Mouse (Mus musculus) left cerebral cortex, postnatal 4 days (tissue): ENCODE results near the gene Cenpj. TPM values are rescaled to one million over a fixed set of nuclear protein-coding genes. Genes with fewer than 3 reads are reported as not detected.

Experiments used
- DNase-seq: peaks from one replicate; pipeline ENCODE4 v3.0.0-alpha.2; 2022
- intact Hi-C: fragments of 180-260 bp; cut with DNase I; formaldehyde crosslinking; loops from one replicate; pipeline ENCODE4 v1.15.1; 2025
- total RNA-seq, 2 experiments: library from RNA; stranded (reverse); gene quantifications; 2 replicates each; pipeline ENCODE4 v1.2.3; 2021

The Cenpj gene
- total RNA-seq = 10 to 100 TPM in 1 of 2 experiments, 1 to 10 TPM in 1; 8.4 to 10.1 TPM

GRCm38 (mm10) chr14:56575416-56575815, at the start of gene Cenpj, which contains the start of gene Parp4:
Gene Cenpj (minus strand): TSS chr14:56575425.
Gene Parp4 (plus strand): TSS chr14:56575619.
- peak; percentile 47 for DNase-seq
- intact Hi-C loops = no loop called here

DNA sequence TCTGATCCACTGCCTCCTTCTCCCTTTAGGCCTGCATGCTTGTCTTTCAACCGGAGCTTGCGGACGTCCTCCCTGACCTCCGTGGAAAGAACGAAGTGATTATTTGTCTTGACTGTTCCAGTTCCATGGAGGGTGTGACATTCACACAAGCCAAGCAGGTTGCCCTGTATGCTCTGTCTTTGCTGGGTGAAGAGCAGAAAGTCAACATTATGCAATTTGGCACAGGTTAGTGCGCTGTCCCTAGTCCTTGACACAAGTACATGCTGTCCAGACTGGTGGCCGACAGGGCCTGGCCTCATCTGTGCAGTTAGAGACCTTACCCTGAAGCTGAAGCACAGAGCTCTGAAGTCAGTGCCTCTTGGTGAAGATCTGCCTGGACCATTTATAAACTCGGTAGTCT, 45.2 kb upstream of the Cenpj start:
- DNase-seq = no peak
- intact Hi-C loops = no loop called here

DNA sequence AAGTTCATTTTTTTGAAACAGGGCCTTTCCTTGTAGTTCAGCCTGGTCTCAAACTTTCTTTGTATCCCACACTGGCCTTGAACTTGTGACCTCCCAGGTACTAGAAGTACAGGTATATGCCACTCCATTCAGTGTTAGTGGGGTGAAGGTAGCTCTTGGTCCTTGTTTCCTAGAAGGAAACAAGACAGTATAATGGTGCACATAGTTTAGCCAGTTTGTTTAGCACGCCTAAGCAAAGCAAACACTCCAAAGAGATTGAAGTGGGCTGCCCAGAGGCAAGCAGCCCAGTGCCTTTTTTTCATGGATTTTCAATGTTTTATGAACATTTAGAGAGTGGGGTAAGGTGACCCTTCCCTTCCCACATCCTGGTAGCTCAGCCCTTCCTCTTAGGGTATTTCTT, 42.2 kb upstream of the Cenpj start:
- DNase-seq = no peak
- intact Hi-C loops = no loop called here

DNA sequence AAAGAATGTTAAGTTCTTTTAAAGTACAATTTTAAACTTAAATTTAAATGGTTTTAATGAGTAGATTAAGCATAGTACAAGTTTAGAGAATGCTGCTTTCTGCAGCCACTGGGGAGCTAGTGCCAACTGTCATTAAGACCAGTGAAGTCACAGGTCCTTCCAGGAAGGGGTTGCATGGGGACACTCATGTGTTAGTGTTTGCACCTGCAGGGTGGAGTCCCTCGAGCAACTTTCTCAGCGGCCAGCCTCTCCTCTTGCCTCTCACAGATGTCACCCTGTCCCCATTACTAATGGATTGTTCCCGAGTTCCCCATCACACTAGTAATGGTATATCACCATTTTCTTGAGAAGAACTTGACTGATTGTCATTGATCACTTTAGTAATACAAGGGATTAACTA, 38.0 kb upstream of the Cenpj start:
- DNase-seq = no peak
- intact Hi-C loops = no loop called here

DNA sequence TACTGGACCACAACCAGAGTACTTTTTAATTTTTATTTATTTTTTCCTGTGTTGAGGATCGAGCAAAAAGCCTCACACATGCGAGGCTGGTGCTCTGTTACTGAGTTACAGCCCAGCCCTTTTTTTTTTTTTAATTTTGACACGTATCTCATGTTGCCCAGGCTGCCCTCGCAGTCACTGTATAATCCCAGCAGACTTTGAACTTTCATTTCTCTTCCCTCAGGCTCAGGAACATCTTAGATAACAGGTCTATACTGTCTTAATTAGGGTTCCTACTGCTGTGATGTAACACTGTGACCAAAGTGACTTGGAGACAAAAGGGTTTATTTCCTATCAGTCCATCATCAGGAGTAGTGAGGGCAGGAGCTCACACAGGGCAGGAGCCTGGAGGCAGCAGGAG, 29.9 kb upstream of the Cenpj start:
- DNase-seq = no peak

GRCm38 (mm10) chr14:56604438-56604837, 29.2 kb upstream of the Cenpj start:
- no peak for DNase-seq
- intact Hi-C loops = no loop called here

More for the DNA sequence above, 29.9 kb upstream of the Cenpj start:
- intact Hi-C loops = no loop called here

DNA sequence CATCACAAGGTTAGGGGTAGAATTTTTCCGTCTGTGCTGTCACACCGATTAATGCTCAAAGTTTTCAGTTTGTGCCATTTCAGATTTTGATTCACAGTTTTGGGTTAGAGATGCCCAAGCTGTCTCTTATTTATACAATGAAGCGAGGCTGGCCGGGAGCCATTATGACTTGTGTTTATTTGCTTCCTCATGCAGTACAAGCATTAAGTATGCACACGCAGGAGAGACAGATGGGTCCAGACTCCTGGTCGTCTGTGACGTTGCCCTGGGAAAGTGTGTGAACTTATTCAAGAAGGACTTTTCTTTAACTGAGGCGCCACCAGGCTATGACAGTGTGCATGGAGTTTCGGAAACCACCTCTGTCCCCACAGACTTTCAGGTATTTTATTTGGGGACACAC, 26.8 kb upstream of the Cenpj start:
- intact Hi-C loops = no loop called here
- DNase-seq = no peak

DNA sequence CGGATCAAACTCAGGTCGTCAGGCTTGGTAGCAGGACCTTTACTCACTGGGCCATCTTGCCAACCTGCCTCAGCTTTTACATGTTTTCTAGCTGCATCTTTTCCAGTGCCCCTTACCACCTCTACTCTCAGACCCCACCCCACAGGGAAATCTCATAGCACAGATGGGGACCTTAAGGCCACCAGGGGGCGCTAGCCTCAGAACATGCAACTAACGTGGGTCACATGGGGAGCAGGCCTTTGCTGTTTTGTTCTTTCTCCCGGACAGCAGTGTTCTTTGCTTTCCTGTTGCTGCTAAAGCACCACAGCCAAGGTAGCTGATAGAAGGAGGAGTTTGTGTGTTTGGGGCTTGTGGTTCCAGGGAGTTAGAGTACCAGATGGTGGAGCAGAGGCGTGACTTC, 23.5 kb upstream of the Cenpj start:
- intact Hi-C loops = no loop called here
- peak; percentile 60 for DNase-seq

DNA sequence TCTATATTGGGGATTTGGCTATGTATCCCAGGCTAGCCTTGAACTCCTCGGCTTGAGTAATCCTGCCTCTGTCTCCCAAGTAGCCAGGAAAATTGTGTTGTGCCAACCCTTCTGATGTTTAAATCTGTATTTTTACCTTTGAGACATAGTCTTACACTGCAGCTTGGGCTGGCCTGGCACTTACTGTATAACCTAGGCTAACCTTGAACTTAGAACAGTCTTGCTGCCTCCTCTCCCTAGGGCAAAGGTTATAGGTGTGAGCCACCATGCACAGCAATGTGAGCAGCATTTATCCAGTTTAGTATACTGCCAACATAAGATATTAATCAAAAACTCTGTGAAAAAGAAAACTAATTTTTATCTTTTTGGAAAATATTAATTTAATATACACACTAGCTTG, 19.6 kb upstream of the Cenpj start:
- intact Hi-C loops = no loop called here
- DNase-seq = no peak

GRCm38 (mm10) chr14:56592191-56592590, 17.0 kb upstream of the Cenpj start:
- intact Hi-C loops = no loop called here
- no peak for DNase-seq

DNA sequence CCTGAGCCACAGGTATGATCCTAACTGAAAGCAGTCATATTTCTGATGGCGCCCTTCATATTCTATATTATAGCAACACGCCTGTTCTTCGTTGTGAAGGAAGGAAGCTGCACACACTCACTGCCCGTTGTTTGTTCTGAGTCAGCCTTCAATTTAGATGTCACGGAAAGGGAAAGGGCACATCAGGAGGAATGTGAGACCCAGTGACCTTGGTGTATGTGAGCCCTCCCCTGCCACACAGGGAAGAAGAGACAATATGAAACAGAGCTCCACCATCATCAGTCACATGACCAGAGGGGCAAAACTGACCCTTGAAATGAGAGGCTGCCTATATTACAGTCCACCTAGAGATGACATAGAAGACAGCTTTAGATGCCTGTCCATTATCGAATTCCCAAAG, 7.1 kb upstream of the Cenpj start:
- no peak for DNase-seq
- intact Hi-C loops = no loop called here

DNA sequence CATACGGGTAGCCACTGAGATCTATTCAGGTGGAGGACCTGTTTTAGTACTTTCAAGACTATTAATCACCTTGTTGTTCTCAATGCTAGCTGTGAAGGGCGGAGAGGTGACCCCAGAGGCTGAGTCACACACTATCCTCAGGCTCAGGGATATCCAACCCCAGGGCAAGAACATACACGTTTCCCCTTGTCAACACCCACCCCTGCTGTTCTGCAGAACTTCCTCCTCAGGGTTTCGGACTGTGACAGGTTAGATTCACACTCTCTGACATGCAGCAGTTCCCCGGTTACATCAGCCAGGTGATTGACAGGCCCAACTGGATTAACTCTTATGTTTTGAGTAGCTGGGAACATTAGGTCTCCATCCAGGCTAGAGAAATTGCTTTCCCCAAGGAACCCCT, 5.9 kb upstream of the Cenpj start:
- intact Hi-C loops = no loop called here

DNA sequence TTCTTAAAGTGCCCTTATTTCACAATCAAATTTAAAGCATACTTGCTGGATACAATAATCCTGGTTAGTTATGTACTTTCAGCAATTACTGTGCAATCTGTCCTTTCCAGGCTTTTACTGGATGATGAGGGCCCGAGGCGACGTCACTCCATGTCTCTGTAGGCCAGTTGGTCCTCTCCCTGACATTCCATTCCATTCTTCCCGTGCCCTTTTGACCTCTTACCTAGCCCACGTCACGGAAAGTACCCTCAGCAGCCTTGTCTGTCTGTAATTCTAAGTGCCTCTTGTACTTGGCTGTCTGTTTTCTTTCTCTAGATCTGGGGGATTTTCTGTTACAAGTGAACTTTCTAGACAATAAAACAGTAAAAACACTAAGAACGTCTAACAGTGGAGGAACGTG, 3.8 kb upstream of the Cenpj start:
- DNase-seq = no peak

More for the DNA sequence above, 5.9 kb upstream of the Cenpj start:
- DNase-seq = no peak

GRCm38 (mm10) chr14:56575969-56576901, 1.0 kb upstream of the Cenpj start:
- intact Hi-C loops = no loop called here
- DNase-seq = no peak

More for the DNA sequence above, 3.8 kb upstream of the Cenpj start:
- intact Hi-C loops = no loop called here

DNA sequence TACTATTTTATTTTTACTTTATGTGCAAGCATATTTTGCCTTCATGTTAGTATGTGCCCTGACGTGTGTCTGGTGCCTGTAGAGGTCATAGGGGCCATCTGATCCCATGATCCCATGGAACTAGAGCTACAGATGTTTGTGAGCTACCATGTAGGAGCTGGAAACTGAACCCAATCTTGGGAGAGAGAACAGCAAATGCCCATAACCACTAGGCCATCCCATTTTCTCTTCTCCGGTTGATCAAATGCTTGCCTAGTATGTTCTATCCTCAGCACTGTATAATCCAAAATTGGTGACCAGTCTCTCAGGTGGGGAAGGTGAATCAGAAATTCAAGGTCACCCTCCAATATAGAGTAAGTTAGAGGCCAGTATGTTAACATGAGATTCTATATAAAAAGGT, 2.7 kb downstream of the Cenpj start:
- DNase-seq = no peak
- intact Hi-C loops = loop anchor here (5.0 kb wide), 1 partner anchor 95 kb away; the partner anchor contains the start of gene Mphosph8

DNA sequence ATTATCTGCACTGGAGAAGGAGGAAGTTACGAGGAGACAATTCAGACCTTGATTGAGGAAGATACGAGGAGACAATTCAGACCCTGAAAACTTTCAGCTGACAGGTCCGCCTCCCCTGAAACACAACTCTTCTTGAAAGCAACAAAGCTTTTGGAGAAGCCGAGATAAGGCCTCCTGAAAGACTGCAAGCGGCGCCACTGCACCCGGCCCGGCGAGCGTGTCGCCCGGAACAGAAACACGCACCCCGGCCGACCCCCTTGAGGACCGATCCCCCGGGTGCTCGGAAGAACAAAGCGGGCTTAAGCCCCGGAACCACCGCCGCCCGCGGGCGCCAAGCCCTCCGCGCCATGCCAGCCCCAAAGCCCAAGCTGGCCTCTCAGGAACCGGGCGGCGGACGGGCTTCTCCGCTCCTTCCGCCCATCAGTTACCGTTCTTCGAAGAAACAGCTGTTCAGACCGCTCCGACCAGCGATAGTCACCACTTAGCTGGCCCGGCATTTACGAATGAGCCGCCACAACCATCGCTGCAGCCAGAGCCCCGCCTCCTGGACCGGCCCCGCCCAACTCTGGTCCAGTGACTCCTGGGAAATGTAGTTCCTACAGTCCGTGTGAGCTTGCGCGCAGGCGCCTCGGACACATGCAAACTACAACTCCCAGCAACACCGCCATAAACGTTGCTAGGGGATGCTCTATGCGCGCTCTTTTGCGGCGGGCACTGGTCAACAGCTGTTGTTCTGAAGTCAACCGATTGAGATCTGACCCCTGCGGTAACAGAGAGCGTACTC, 3.7 kb downstream of the Cenpj start:
- DNase-seq = peak; percentile 97
- intact Hi-C loops = loop anchor here (5.0 kb wide), 1 partner anchor 96 kb away; the partner anchor contains the start of gene Mphosph8

- DNase-seq = no peak
- intact Hi-C loops = no loop called here
Measured at GRCm38 (mm10) chr14:56569041-56569440, 6.2 kb downstream of the Cenpj start.

- no peak for DNase-seq
- intact Hi-C loops = no loop called here
Measured at GRCm38 (mm10) chr14:56567476-56567875, 7.7 kb downstream of the Cenpj start.

GRCm38 (mm10) chr14:56559134-56559533, 16.1 kb downstream of the Cenpj start:
- intact Hi-C loops = no loop called here
- DNase-seq = no peak

DNA sequence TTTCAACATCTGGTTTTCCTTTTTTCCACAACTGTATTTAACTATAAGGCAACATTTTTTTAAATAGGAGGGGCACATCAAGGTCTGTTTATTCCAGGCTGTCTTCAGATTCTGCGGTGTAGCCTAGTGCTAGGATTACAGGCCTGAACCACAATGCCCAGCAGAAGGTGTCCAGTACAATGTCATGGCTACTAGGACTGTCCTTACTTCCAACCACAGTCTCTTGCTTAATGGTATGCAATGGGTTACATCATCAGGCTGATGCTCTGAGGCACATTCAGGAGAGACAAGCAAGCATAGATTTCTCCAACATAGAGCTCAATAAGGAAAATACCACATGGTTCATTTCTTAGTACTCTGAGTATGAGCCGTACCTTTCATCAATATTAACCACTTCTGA, 20.5 kb downstream of the Cenpj start:
- no peak for DNase-seq
- intact Hi-C loops = no loop called here

DNA sequence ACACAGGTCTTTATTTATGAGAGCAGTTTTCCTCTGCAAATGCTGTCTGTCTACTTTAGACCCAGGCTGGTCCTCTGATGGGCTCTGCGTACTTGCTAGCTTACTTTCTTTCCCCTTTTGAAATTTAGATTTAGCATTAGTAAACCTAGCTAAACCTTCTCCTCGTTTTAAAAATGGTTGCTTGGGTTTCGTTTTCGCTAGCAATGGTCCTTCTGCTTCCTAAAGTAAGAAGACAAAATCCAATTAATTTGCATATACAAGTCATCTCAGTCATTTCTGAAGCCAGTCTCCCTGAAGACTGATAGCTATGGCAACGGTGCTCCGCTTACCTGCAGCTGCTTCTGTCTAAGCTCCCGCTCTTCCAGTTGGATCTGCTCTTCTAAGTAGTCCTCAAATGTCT, 21.9 kb downstream of the Cenpj start:
- intact Hi-C loops = no loop called here
- no peak for DNase-seq

DNA sequence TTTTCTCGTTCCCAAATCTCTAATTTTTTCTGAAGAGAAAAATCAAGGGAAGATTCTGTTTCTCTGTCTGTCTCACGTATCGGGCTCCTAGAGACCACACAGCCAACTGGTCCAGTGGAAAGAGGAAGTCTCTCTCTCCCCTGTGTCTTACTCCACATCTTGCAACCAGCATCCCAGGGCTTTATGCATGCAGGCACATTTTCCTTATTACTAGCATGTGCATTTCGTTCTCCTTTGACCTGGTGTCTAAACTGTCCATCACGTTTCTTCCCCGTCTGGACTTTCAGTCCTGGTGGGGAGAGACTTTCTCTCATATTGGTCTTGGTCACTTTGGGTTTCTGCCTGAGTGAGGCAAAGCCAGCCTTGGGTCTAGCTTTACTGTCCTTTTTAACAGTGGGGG, 22.3 kb downstream of the Cenpj start:
- no peak for DNase-seq
- intact Hi-C loops = no loop called here
